8 mouse cellular contexts compared by ENCODE assay signal in genomic region chr19:41981595-41981927, GRCm38 (mm10). TPM values are rescaled to one million over a fixed set of nuclear protein-coding genes. Genes with fewer than 3 reads are reported as not detected.
DNase-seq lines count a peak whose midpoint lies in the region; ATAC-seq and TF ChIP-seq lines count a peak whose summit lies in the region.

Gene Ubtd1, plus strand, starts transcription at chr19:41981763.

- H3K4me2 ChIP-seq in heart, embryonic 13.5 days: peak within 1 kb of the TSS; percentile 85
- peak within 1 kb of the TSS; percentile 100 for H3K4me2 ChIP-seq in neural tube, embryonic 12.5 days (replicated peaks)

- H3K9ac ChIP-seq in heart, embryonic 13.5 days: peak within 1 kb of the TSS; percentile 96
- H3K9ac ChIP-seq in neural tube, embryonic 12.5 days: peak within 1 kb of the TSS; percentile 77

- peaks cover 29% of the 10 kb centered on the region for H3K4me1 ChIP-seq in heart, embryonic 13.5 days
- H3K4me1 ChIP-seq in neural tube, embryonic 12.5 days: peaks cover 20% of the 10 kb centered on the region

- DNase-seq in left cerebral cortex, adult 2 months (ENCODE audit: extremely low spot score in 1 of 2, low spot score in 2 of 2): no peak
- no peak for DNase-seq in left cerebral cortex, adult 9 months (ENCODE audit: low spot score in 2 of 2)
- no peak for DNase-seq in brain, embryonic 14.5 days (ENCODE audit: low read depth)
- no peak for DNase-seq in left cerebral cortex, postnatal 14 days (ENCODE audit: low spot score in 2 of 2)
- no peak for DNase-seq in right cerebral cortex, adult 18-20 months
- no peak for DNase-seq in frontal cortex, postnatal 36 days (ENCODE audit: low spot score in 2 of 2)

- under 1% methylated on average over 33 of the region's 33 CpGs for WGBS in heart, embryonic 13.5 days
- WGBS in neural tube, embryonic 12.5 days: under 1% methylated on average over 33 of the region's 33 CpGs

- TF ChIP-seq POLR2A in brain, embryonic 14.5 days (IDR thresholded peaks at IDR 0.05; ENCODE audit: borderline replicate concordance, extremely low read depth, insufficient read depth, insufficient read length, poor library complexity, severe bottlenecking): no peak

- intact Hi-C loops in left cerebral cortex, adult 2 months (cut with DNase I): loop anchor here (2.0 kb wide), 1 partner anchor 45 kb away; no protein-coding TSS in a partner anchor
- intact Hi-C loops in left cerebral cortex, postnatal 14 days (cut with DNase I): loop anchor here (5.0 kb wide), 1 partner anchor 36 kb away; no protein-coding TSS in a partner anchor

- H3K27me3 ChIP-seq in heart, embryonic 13.5 days (replicated peaks): no peaks in the 10 kb centered on the region
- peaks cover 17% of the 10 kb centered on the region for H3K27me3 ChIP-seq in neural tube, embryonic 12.5 days (replicated peaks)

- H3K27ac ChIP-seq in left cerebral cortex, adult 2 months: peak within 1 kb of the TSS; percentile 89
- H3K27ac ChIP-seq in heart, embryonic 13.5 days (replicated peaks): peak within 1 kb of the TSS; percentile 92
- H3K27ac ChIP-seq in neural tube, embryonic 12.5 days: no peak within 1 kb of the TSS; the same call in 1 of the 2 replicates

- H3K4me3 ChIP-seq in left cerebral cortex, adult 2 months: peak within 1 kb of the TSS; percentile 74
- H3K4me3 ChIP-seq in heart, embryonic 13.5 days: peak within 1 kb of the TSS; percentile 96
- peak within 1 kb of the TSS; percentile 92 for H3K4me3 ChIP-seq in neural tube, embryonic 12.5 days

- no peak for TF ChIP-seq CTCF in left cerebral cortex, adult 2 months (IDR thresholded peaks at IDR 0.05)
- no peak for TF ChIP-seq CTCF in brain, embryonic 14.5 days (IDR thresholded peaks at IDR 0.05; ENCODE audit: borderline replicate concordance, extremely low read depth, insufficient read depth, insufficient read length)

- H3K9me3 ChIP-seq in heart, embryonic 13.5 days: no peaks in the 10 kb centered on the region
- H3K9me3 ChIP-seq in neural tube, embryonic 12.5 days: no peaks in the 10 kb centered on the region

- ATAC-seq in heart, embryonic 13.5 days (ENCODE audit: extremely low read depth, insufficient number of reproducible peaks, low FRiP score, low TSS enrichment): no peak
- no peak for ATAC-seq in neural tube, embryonic 12.5 days (ENCODE audit: low FRiP score, low read depth)

- no peaks in the 10 kb centered on the region for H3K36me3 ChIP-seq in heart, embryonic 13.5 days
- H3K36me3 ChIP-seq in neural tube, embryonic 12.5 days: no peaks in the 10 kb centered on the region

RNA-seq across cellular contexts. Expression of gene Ubtd1, which starts in this region (rescaled TPM):
- 10 to 100 TPM; 10.9 to 12.1 TPM for total RNA-seq in left cerebral cortex, adult 2 months (2021)
- polyA plus RNA-seq in brain, embryonic 14.5 days (2012; rRNA removed): 20.0 and 20.9 TPM in 2 replicates
- 12.8 and 14.6 TPM in 2 replicates for polyA plus RNA-seq in heart, embryonic 13.5 days (2015; fragmentation: Nextera tagmentation; extraction: Ambion mirVana)
- 10 to 100 TPM; 11.2 to 12.8 TPM for total RNA-seq in left cerebral cortex, postnatal 14 days (2021)
- polyA plus RNA-seq in neural tube, embryonic 12.5 days (2016; fragmentation: Nextera tagmentation; extraction: Ambion mirVana): 16.9 and 17.6 TPM in 2 replicates
